Mouse (Mus musculus): Measurements from ENCODE around the gene Gpr183. TPM values are rescaled to one million over a fixed set of nuclear protein-coding genes. Genes with fewer than 3 reads are reported as not detected.
A peak's percentile ranks its signal among the peaks of the same experiment; 100 is the strongest.

The Gpr183 gene
- polyA plus RNA-seq, 1 experiment from 2014 or later: 3.2 TPM

DNA sequence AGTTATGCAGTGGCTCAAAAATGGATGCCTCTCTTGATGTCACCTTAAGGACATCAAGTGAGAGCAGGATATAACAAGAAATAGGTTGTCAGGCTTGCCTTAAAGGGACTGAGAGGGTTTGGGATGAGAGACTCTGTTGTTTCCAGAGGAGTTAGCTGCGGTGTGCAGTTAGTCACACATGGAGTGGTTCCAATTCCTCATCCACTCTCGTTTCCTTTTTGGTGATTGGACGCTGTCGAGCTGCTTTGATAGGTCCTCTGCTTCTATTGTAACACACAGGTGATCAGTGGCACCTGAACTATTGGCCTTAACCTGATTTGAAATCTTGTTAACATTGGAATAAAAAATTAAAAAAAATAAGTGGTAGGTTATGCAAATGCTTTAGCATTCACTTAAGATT is 42.3 kb downstream of the Gpr183 start:
- H3K27me3 ChIP-seq: no peaks in the 10 kb centered on the region
- no peak overlapping the region for H3K27ac ChIP-seq
- no peak overlapping the region for H3K4me2 ChIP-seq (replicated peaks)
- no peaks in the 10 kb centered on the region for H3K9me3 ChIP-seq
- H3K9ac ChIP-seq: no peak overlapping the region
- no peak overlapping the region for H3K4me3 ChIP-seq
- 86% methylated on average over 4 of the region's 4 CpGs for WGBS
- peaks cover 3% of the 10 kb centered on the region for H3K36me3 ChIP-seq
- no peak for ATAC-seq (ENCODE audit: low FRiP score, low read depth)
- H3K4me1 ChIP-seq: peaks cover 5% of the 10 kb centered on the region

- Histone ChIP-seq H3K27me3 (no peaks in the 10 kb centered on the region), H3K9ac (no peak overlapping the region), H3K36me3 (peaks cover 9% of the 10 kb centered on the region), H3K4me3 (no peak overlapping the region), H3K4me2 (replicated peaks) (no peak overlapping the region), H3K4me1 (peaks cover 5% of the 10 kb centered on the region), H3K9me3 (no peaks in the 10 kb centered on the region), H3K27ac (no peak overlapping the region)
- WGBS: 92% methylated on average over 4 of the region's 4 CpGs
- ATAC-seq (ENCODE audit: low FRiP score, low read depth): no peak
Observed at GRCm38 (mm10) chr14:121922016-121922415, 43.0 kb downstream of the Gpr183 start.

GRCm38 (mm10) chr14:121920511-121921124 is 44.4 kb downstream of the Gpr183 start:
- Histone ChIP-seq H3K27ac (peak overlapping the region; percentile 22; the same call in 1 of the 2 replicates), H3K4me1 (peaks cover 5% of the 10 kb centered on the region), H3K36me3 (peaks cover 23% of the 10 kb centered on the region), H3K4me3 (no peak overlapping the region), H3K27me3 (no peaks in the 10 kb centered on the region), H3K4me2 (replicated peaks) (no peak overlapping the region), H3K9me3 (no peaks in the 10 kb centered on the region), H3K9ac (no peak overlapping the region)
- ATAC-seq (ENCODE audit: low FRiP score, low read depth): no peak
- 76% methylated on average over 12 of the region's 12 CpGs for WGBS

DNA sequence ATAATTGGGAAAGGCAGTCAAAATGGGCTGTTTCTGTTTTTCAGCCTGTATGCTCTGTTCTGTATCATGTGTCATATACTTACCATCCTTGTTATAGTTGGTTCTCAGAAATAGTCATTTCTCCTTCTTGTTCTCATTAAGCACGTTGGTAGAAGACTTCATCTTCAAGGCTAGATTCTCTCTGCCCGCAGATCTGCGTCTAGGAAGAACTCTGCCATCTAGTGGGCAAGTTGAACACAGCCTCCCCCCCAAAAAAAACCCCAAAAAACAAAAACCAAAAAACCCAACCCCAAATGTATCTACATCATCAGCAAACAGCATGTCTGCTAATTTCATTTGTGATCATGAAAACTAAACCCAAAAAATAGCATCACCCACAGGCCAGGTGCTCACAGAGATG is 45.2 kb downstream of the Gpr183 start:
- Histone ChIP-seq H3K27ac (no peak overlapping the region), H3K9ac (no peak overlapping the region), H3K9me3 (no peaks in the 10 kb centered on the region), H3K4me3 (no peak overlapping the region), H3K36me3 (peaks cover 23% of the 10 kb centered on the region), H3K27me3 (no peaks in the 10 kb centered on the region), H3K4me2 (replicated peaks) (no peak overlapping the region), H3K4me1 (peaks cover 5% of the 10 kb centered on the region)
- ATAC-seq (ENCODE audit: low FRiP score, low read depth): no peak
- WGBS: 28% methylated on average over 3 of the region's 3 CpGs

DNA sequence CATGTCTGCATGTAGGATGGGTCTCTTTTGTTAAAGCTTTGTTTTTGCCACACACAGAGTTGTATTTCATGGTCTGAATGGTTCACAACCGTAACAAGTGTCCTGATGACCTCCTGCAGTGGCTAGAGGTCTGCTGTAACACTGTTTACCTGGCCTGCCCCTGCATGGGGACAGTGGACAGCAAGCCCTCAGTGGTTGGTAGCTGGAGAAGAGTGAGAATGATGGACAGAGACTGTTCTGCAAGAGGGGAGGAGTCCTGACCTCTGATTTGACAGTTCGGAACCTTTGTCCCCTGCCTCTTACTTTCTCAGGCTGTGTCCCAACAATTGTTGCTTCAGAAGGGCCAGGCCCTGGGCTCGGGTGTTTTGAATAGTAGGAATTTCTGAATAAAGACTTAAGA is 46.7 kb downstream of the Gpr183 start:
- H3K36me3 ChIP-seq: peaks cover 26% of the 10 kb centered on the region
- no peak for ATAC-seq (ENCODE audit: low FRiP score, low read depth)
- no peak overlapping the region for H3K4me2 ChIP-seq (replicated peaks)

DNA sequence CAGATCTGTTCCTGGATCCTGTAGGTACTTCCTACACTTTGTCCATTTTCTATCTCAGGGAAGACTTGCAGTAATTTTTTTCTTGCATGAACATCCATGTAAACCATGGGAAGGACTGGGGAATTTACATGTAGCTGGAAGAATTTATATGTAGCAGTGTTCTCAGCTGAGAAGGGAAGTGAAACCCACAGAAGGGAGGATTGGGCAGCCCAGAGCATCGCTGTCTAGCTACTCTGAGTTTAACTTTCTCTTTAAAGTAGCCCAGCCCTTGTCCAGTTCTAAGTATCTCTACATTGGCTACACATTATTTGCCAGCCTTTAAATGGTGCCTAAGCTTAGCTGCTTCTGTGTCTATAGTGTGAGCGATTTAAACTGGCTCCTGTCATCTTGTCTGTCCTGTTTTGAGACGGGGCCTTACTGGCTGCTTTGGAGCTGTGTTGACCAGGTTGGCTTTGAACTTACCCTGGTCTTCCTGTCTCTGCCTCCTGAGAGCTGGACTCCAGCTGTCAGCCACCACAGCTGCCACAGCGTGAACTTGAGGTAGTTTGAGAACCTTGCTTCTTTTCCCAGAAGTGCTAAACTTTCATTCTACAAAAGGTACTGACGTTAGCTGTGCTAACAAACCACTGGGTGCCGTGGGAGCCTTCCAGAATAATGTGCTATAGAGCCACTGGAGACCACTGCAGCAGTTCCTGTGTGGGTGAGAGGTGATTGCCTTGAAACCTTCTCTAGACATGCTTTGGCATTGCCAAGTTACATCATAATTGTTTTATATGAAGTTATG is 48.5 kb downstream of the Gpr183 start:
- H3K9ac ChIP-seq: no peak overlapping the region
- H3K36me3 ChIP-seq: peaks cover 40% of the 10 kb centered on the region
- H3K4me2 ChIP-seq (replicated peaks): no peak overlapping the region
- H3K4me3 ChIP-seq: no peak overlapping the region
- no peak overlapping the region for H3K27ac ChIP-seq
- 85% methylated on average over 6 of the region's 6 CpGs for WGBS
- ATAC-seq (ENCODE audit: low FRiP score, low read depth): no peak
- peaks cover 5% of the 10 kb centered on the region for H3K4me1 ChIP-seq
- no peaks in the 10 kb centered on the region for H3K9me3 ChIP-seq
- no peaks in the 10 kb centered on the region for H3K27me3 ChIP-seq

More for the DNA sequence above, 46.7 kb downstream of the Gpr183 start:
- Histone ChIP-seq H3K27me3 (no peaks in the 10 kb centered on the region), H3K9ac (no peak overlapping the region), H3K9me3 (no peaks in the 10 kb centered on the region), H3K4me3 (no peak overlapping the region), H3K4me1 (peaks cover 5% of the 10 kb centered on the region), H3K27ac (no peak overlapping the region)
- 77% methylated on average over 3 of the region's 3 CpGs for WGBS

GRCm38 (mm10) chr14:121915621-121916020 is 49.4 kb downstream of the Gpr183 start, which contains the start of gene Gpr18:
Gene Gpr18, minus strand, starts transcription at chr14:121915781.
- Histone ChIP-seq H3K4me1 (peaks cover 2% of the 10 kb centered on the region), H3K4me3 (no peak within 1 kb of the TSS), H3K4me2 (replicated peaks) (no peak within 1 kb of the TSS), H3K27ac (no peak within 1 kb of the TSS), H3K9me3 (no peaks in the 10 kb centered on the region), H3K36me3 (peaks cover 46% of the 10 kb centered on the region), H3K9ac (no peak within 1 kb of the TSS), H3K27me3 (no peaks in the 10 kb centered on the region)
- no peak for ATAC-seq (ENCODE audit: low FRiP score, low read depth)
- 71% methylated on average over 8 of the region's 8 CpGs for WGBS

- H3K9ac ChIP-seq: no peak overlapping the region
- no peak for ATAC-seq (ENCODE audit: low FRiP score, low read depth)
- H3K27ac ChIP-seq: no peak overlapping the region
- WGBS: 87% methylated on average over 5 of the region's 5 CpGs
- H3K27me3 ChIP-seq: no peaks in the 10 kb centered on the region
- H3K36me3 ChIP-seq: peaks cover 51% of the 10 kb centered on the region
- no peaks in the 10 kb centered on the region for H3K4me1 ChIP-seq
- H3K9me3 ChIP-seq: no peaks in the 10 kb centered on the region
- no peak overlapping the region for H3K4me3 ChIP-seq
- no peak overlapping the region for H3K4me2 ChIP-seq (replicated peaks)
Observed at GRCm38 (mm10) chr14:121915143-121915542, 49.9 kb downstream of the Gpr183 start.

DNA sequence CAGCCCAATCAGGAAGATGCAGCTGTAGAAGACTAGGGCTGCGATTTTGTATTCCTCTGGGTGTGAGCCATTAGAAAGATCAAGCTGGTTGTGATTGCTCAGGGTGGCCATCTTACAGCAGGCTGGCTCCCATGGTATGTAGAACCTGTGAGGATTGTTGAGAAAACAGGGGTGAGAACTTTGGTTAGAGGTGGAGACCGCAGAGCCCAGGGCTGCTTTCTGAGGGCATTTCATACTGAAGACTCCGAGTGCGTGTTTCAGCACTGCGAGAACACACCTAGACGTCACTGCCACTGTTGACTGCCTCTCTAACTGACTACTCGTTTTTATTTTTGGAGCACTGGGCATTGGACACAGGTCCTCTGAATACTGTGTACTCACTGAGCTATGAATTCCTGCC is 52.5 kb downstream of the Gpr183 start:
- H3K4me2 ChIP-seq (replicated peaks): no peak overlapping the region
- H3K4me1 ChIP-seq: no peaks in the 10 kb centered on the region
- 89% methylated on average over 7 of the region's 7 CpGs for WGBS
- no peaks in the 10 kb centered on the region for H3K9me3 ChIP-seq
- no peak overlapping the region for H3K27ac ChIP-seq
- H3K27me3 ChIP-seq: no peaks in the 10 kb centered on the region
- peaks cover 68% of the 10 kb centered on the region for H3K36me3 ChIP-seq
- ATAC-seq (ENCODE audit: low FRiP score, low read depth): no peak
- no peak overlapping the region for H3K9ac ChIP-seq
- H3K4me3 ChIP-seq: no peak overlapping the region

GRCm38 (mm10) chr14:121909868-121910267 is 55.1 kb downstream of the Gpr183 start:
- Histone ChIP-seq H3K9ac (no peak overlapping the region), H3K9me3 (no peaks in the 10 kb centered on the region), H3K4me2 (replicated peaks) (no peak overlapping the region), H3K27ac (no peak overlapping the region), H3K36me3 (peaks cover 62% of the 10 kb centered on the region), H3K27me3 (no peaks in the 10 kb centered on the region), H3K4me3 (no peak overlapping the region), H3K4me1 (no peaks in the 10 kb centered on the region)
- no peak for ATAC-seq (ENCODE audit: low FRiP score, low read depth)
- WGBS: 90% methylated on average over 6 of the region's 6 CpGs

DNA sequence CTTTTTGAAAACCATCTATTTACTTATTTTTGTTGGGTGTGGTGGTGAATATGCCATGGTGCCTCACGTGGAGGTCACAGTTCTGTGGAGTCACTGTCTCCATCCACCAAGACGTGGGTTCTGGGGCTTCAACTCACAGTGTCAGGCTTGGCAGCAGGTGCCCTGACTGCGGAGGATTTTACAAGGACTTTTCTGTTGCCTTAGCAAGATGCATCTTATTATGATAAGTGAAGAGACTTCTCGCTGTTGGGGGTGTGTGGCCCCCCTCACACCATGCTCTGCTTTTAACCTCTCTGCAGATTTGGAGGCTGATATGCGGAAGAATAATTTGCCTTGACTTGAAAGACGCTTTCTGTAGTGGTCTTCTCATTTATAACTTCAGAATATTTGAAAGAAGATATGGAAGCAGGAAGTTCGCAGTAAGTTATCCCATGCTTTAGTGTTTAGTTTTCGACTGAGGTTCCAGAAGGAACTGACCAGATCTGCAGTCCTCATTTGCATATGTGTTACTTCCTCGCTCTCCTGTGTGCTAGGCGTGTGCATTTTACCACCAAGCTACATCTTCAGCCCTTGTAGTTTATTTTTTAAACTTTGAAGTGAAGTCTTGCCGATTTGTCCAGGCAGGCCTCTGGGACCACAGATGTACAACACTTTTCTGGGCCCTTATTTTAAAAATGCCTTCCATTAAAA is 57.9 kb downstream of the Gpr183 start:
- Histone ChIP-seq H3K4me2 (replicated peaks) (no peak overlapping the region), H3K9ac (no peak overlapping the region), H3K9me3 (no peaks in the 10 kb centered on the region), H3K27ac (no peak overlapping the region), H3K36me3 (peaks cover 51% of the 10 kb centered on the region), H3K4me3 (no peak overlapping the region), H3K27me3 (no peaks in the 10 kb centered on the region), H3K4me1 (no peaks in the 10 kb centered on the region; the same call in 1 of the 2 replicates)
- ATAC-seq (ENCODE audit: low FRiP score, low read depth): no peak
- WGBS: 88% methylated on average over 11 of the region's 11 CpGs

GRCm38 (mm10) chr14:121906341-121906991 is 58.5 kb downstream of the Gpr183 start:
- Histone ChIP-seq H3K9ac (no peak overlapping the region), H3K9me3 (no peaks in the 10 kb centered on the region), H3K4me1 (no peaks in the 10 kb centered on the region; the same call in 1 of the 2 replicates), H3K4me3 (no peak overlapping the region), H3K27me3 (no peaks in the 10 kb centered on the region), H3K36me3 (peaks cover 44% of the 10 kb centered on the region), H3K4me2 (replicated peaks) (no peak overlapping the region), H3K27ac (no peak overlapping the region)
- no peak for ATAC-seq (ENCODE audit: low FRiP score, low read depth)
- WGBS: 68% methylated on average over 8 of the region's 8 CpGs

All from limb, embryonic 13.5 days (tissue).